Mouse (Mus musculus): ENCODE measurements around the gene Cebpb. TPM values are rescaled to one million over a fixed set of nuclear protein-coding genes. Genes with fewer than 3 reads are reported as not detected.
"Not testable (repeated sequence)": the region's sequence is repeated elsewhere in the genome, so short reads cannot be mapped to it uniquely, and the experiment has no call there.

Gene Cebpb
- polyA plus RNA-seq (2015; fragmentation: Nextera tagmentation; extraction: Ambion mirVana) = 41.9 and 42.0 TPM in 2 replicates

GRCm38 (mm10) chr2:167688498-167689451, at the start of gene Cebpb:
TSS of gene Cebpb (plus strand) at chr2:167688915.
- WGBS = under 1% methylated on average over 144 of the region's 147 CpGs
- H3K9me3 ChIP-seq (replicated peaks) = no peaks in the 10 kb centered on the region
- H3K27me3 ChIP-seq = peaks cover 8% of the 10 kb centered on the region; the same call in 1 of the 2 replicates
- peak; percentile 82 for ATAC-seq (ENCODE audit: insufficient number of reproducible peaks, low FRiP score, low TSS enrichment, low read depth)
- H3K27ac ChIP-seq (replicated peaks) = peak within 1 kb of the TSS; percentile 84
- H3K9ac ChIP-seq = peak within 1 kb of the TSS; percentile 69
- no peaks in the 10 kb centered on the region for H3K36me3 ChIP-seq
- peak within 1 kb of the TSS; percentile 78 for H3K4me3 ChIP-seq (replicated peaks)
- H3K4me1 ChIP-seq = peaks cover 49% of the 10 kb centered on the region
- peak within 1 kb of the TSS; percentile 96 for H3K4me2 ChIP-seq (replicated peaks)

DNA sequence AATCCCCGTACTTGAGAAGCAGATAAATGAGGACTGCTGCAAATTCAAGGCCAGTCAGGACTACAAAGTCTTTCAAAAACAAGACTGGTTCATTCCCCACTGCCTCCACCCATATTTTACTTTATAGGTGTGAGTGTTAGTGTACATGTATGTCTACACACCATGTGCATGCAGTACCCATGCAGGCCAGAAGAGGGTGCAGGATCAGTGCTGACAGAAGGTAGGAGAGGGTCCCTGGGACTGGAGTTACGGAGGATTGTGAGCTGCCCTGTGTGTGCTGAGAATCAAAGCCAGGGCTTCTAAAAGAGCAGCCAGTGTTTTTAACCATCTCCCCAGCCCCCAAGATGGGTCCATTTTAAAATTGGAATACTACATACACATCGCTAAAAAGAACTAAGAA, 48.4 kb upstream of the Cebpb start:
- H3K4me3 ChIP-seq (replicated peaks) = no peak overlapping the region
- H3K27ac ChIP-seq (replicated peaks) = no peak overlapping the region
- WGBS = 80% methylated on average over 3 of the region's 3 CpGs
- no peak for ATAC-seq (ENCODE audit: insufficient number of reproducible peaks, low FRiP score, low TSS enrichment, low read depth)
- H3K27me3 ChIP-seq = no peaks in the 10 kb centered on the region
- H3K4me1 ChIP-seq = no peaks in the 10 kb centered on the region
- no peak overlapping the region for H3K9ac ChIP-seq
- H3K4me2 ChIP-seq (replicated peaks) = no peak overlapping the region
- peaks cover 21% of the 10 kb centered on the region for H3K36me3 ChIP-seq
- H3K9me3 ChIP-seq (replicated peaks) = no peaks in the 10 kb centered on the region

- no peak overlapping the region for H3K9ac ChIP-seq
- ATAC-seq (ENCODE audit: insufficient number of reproducible peaks, low FRiP score, low TSS enrichment, low read depth) = no peak
- no peaks in the 10 kb centered on the region for H3K9me3 ChIP-seq (replicated peaks)
- H3K36me3 ChIP-seq = peaks cover 31% of the 10 kb centered on the region
- H3K4me3 ChIP-seq (replicated peaks) = no peak overlapping the region
- 51% methylated on average over 8 of the region's 8 CpGs for WGBS
- no peak overlapping the region for H3K27ac ChIP-seq (replicated peaks)
- H3K4me1 ChIP-seq = no peaks in the 10 kb centered on the region
- no peak overlapping the region for H3K4me2 ChIP-seq (replicated peaks)
- no peaks in the 10 kb centered on the region for H3K27me3 ChIP-seq
Measured at GRCm38 (mm10) chr2:167641337-167641736, 47.4 kb upstream of the Cebpb start.

GRCm38 (mm10) chr2:167642164-167642563, 46.6 kb upstream of the Cebpb start:
- 79% methylated on average over 6 of the region's 6 CpGs for WGBS

GRCm38 (mm10) chr2:167643356-167644052, 45.2 kb upstream of the Cebpb start:
- H3K27ac ChIP-seq (replicated peaks); H3K27me3 ChIP-seq; H3K9me3 ChIP-seq (replicated peaks); H3K4me2 ChIP-seq (replicated peaks); H3K4me1 ChIP-seq; H3K9ac ChIP-seq; ATAC-seq (ENCODE audit: insufficient number of reproducible peaks, low FRiP score, low TSS enrichment, low read depth); H3K4me3 ChIP-seq (replicated peaks): not testable (repeated sequence)
- H3K36me3 ChIP-seq = peaks cover 44% of the 10 kb centered on the region
- 81% methylated on average over 13 of the region's 13 CpGs for WGBS

More at GRCm38 (mm10) chr2:167642164-167642563, 46.6 kb upstream of the Cebpb start:
- H3K4me3 ChIP-seq (replicated peaks) = no peak overlapping the region
- ATAC-seq (ENCODE audit: insufficient number of reproducible peaks, low FRiP score, low TSS enrichment, low read depth) = no peak
- H3K4me1 ChIP-seq = no peaks in the 10 kb centered on the region
- no peaks in the 10 kb centered on the region for H3K27me3 ChIP-seq
- no peak overlapping the region for H3K4me2 ChIP-seq (replicated peaks)
- H3K27ac ChIP-seq (replicated peaks) = no peak overlapping the region
- H3K9ac ChIP-seq = no peak overlapping the region
- H3K9me3 ChIP-seq (replicated peaks) = no peaks in the 10 kb centered on the region
- H3K36me3 ChIP-seq = peaks cover 33% of the 10 kb centered on the region

GRCm38 (mm10) chr2:167646411-167646810, 42.3 kb upstream of the Cebpb start:
- H3K27ac ChIP-seq (replicated peaks) = no peak overlapping the region
- no peaks in the 10 kb centered on the region for H3K9me3 ChIP-seq (replicated peaks)
- no peak overlapping the region for H3K9ac ChIP-seq
- peaks cover 59% of the 10 kb centered on the region for H3K36me3 ChIP-seq
- H3K4me3 ChIP-seq (replicated peaks) = no peak overlapping the region
- ATAC-seq (ENCODE audit: insufficient number of reproducible peaks, low FRiP score, low TSS enrichment, low read depth) = no peak
- H3K27me3 ChIP-seq = no peaks in the 10 kb centered on the region
- H3K4me1 ChIP-seq = no peaks in the 10 kb centered on the region
- no peak overlapping the region for H3K4me2 ChIP-seq (replicated peaks)
- WGBS = 89% methylated on average over 4 of the region's 4 CpGs

DNA sequence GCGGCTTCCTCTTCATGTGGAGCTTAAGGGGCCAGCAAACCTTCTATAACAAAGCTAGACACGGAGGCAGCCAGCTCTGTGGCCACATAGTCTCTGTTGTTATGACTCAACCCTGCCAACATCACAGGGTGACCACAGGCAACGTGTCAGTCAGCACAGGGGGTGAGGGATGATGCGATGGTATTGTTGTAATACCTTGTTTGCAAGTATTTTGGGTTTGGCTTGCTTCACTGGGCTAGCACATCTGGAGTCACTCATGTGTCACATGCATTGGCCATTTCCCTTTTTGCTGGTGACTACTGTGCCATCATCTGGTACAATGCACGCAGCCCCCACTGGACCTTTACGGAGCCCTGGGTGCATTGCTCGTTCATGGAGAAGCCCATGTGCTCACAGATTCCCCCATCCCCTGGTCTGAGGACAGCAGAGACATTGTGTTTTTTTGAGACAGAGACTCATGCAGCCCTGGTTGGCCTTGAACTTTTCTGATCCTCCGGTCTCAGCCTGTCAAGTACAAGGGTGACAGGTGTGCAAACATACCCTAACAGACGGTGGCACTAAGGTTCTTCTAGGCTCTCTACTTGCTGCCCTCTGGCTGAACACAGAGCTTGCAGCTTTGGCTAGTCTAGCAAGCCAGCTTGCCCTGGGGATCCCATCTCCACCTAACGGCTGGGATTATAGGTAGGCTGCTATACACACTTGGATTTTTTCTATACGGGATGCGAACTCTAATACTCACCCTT, 39.3 kb upstream of the Cebpb start:
- no peak for ATAC-seq (ENCODE audit: insufficient number of reproducible peaks, low FRiP score, low TSS enrichment, low read depth)
- Histone ChIP-seq H3K27me3 (no peaks in the 10 kb centered on the region), H3K9me3 (replicated peaks) (no peaks in the 10 kb centered on the region), H3K36me3 (peaks cover 76% of the 10 kb centered on the region), H3K9ac (no peak overlapping the region), H3K4me3 (replicated peaks) (no peak overlapping the region), H3K27ac (replicated peaks) (no peak overlapping the region), H3K4me2 (replicated peaks) (no peak overlapping the region), H3K4me1 (no peaks in the 10 kb centered on the region)
- WGBS = 80% methylated on average over 12 of the region's 12 CpGs

GRCm38 (mm10) chr2:167651622-167652021, 37.1 kb upstream of the Cebpb start:
- 67% methylated on average over 9 of the region's 9 CpGs for WGBS
- Histone ChIP-seq H3K27ac (replicated peaks) (no peak overlapping the region), H3K9ac (no peak overlapping the region), H3K36me3 (peaks cover 56% of the 10 kb centered on the region), H3K4me2 (replicated peaks) (no peak overlapping the region), H3K9me3 (replicated peaks) (no peaks in the 10 kb centered on the region), H3K27me3 (no peaks in the 10 kb centered on the region), H3K4me1 (peaks cover 3% of the 10 kb centered on the region; the same call in 1 of the 2 replicates), H3K4me3 (replicated peaks) (no peak overlapping the region)
- ATAC-seq (ENCODE audit: insufficient number of reproducible peaks, low FRiP score, low TSS enrichment, low read depth) = no peak

GRCm38 (mm10) chr2:167652694-167653093, 36.0 kb upstream of the Cebpb start:
- Histone ChIP-seq H3K4me3 (replicated peaks) (no peak overlapping the region), H3K9me3 (replicated peaks) (no peaks in the 10 kb centered on the region), H3K27me3 (no peaks in the 10 kb centered on the region), H3K9ac (no peak overlapping the region), H3K4me1 (peaks cover 8% of the 10 kb centered on the region; the same call in 1 of the 2 replicates), H3K36me3 (peaks cover 54% of the 10 kb centered on the region), H3K27ac (replicated peaks) (no peak overlapping the region), H3K4me2 (replicated peaks) (no peak overlapping the region)
- 74% methylated on average over 7 of the region's 7 CpGs for WGBS
- ATAC-seq (ENCODE audit: insufficient number of reproducible peaks, low FRiP score, low TSS enrichment, low read depth) = no peak

DNA sequence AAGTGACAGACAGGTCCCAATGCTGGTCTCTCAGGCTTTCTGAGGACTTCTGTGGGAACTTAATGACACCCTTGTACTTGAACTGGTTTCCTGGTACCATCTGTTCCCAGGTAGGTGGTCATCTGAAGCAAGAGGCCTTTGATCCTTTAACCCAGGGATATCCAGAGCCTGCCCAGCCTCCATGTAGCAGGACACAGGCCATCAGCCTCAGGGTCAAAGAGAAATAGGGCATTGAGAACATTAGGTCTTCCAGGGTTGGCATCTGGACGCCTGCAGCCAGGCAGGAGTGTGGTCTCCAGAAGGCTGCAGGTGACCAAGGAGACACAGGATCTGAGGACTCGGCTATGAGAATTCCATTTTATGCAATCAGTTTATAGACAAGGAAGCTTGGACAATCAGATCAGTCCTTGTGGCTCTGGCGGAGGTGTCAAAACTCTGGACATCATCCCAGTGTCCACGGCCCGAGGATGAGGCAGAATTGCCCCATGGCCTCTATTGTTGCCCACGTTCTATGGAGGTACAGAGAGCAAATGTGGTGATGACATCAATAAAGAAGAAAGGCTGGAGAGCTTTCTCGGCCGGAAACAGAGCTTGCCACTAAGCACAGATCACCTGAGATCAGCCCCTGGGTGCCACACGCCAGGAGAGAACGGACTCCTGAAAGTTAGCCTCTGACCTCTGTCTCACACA, 33.7 kb upstream of the Cebpb start:
- Histone ChIP-seq H3K4me1 (peaks cover 30% of the 10 kb centered on the region), H3K27ac (replicated peaks) (no peak overlapping the region), H3K9ac (no peak overlapping the region), H3K36me3 (peaks cover 41% of the 10 kb centered on the region; the same call in 1 of the 2 replicates), H3K9me3 (replicated peaks) (no peaks in the 10 kb centered on the region), H3K4me3 (replicated peaks) (no peak overlapping the region), H3K4me2 (replicated peaks) (no peak overlapping the region), H3K27me3 (no peaks in the 10 kb centered on the region)
- no peak for ATAC-seq (ENCODE audit: insufficient number of reproducible peaks, low FRiP score, low TSS enrichment, low read depth)
- WGBS = 92% methylated on average over 10 of the region's 10 CpGs
